Mouse (Mus musculus) limb, embryonic 10.5 days (tissue): ENCODE measurements around the gene Pcdh9. TPM values are rescaled to one million over a fixed set of nuclear protein-coding genes. Genes with fewer than 3 reads are reported as not detected.

ENCODE experiments used
- DNase-seq: peaks from one replicate; pipeline ENCODE4 v3.0.0-alpha.2; 2017; ENCODE audit warnings: low spot score
- H3K27ac ChIP-seq: fragments of 300-500 bp; sonication (generic); 2 replicates; pipeline ENCODE4 v1.5.1; 2016; ENCODE audit warnings: mild to moderate bottlenecking
- H3K27me3 ChIP-seq: fragments of 300-500 bp; sonication (generic); 2 replicates; pipeline ENCODE4 v1.6.1; 2016; ENCODE audit warnings: low read depth, mild to moderate bottlenecking; ENCODE audit not compliant: poor library complexity, severe bottlenecking
- H3K36me3 ChIP-seq: fragments of 300-500 bp; sonication (generic); 2 replicates; pipeline ENCODE4 v1.6.1; 2016; ENCODE audit warnings: mild to moderate bottlenecking, moderate library complexity
- H3K4me1 ChIP-seq: fragments of 300-500 bp; sonication (generic); 2 replicates; pipeline ENCODE4 v1.6.1; 2016
- H3K4me3 ChIP-seq: fragments of 300-500 bp; sonication (generic); 2 replicates; pipeline ENCODE4 v1.5.1; 2016; ENCODE audit warnings: mild to moderate bottlenecking, moderate library complexity
- H3K9me3 ChIP-seq: fragments of 300-500 bp; sonication (generic); replicated peaks from 2 replicates; pipeline ENCODE4 v1.6.1; 2016; ENCODE audit warnings: mild to moderate bottlenecking
- WGBS: fragments of 180-500 bp; shearing (Covaris S2); methylation state at CpG from one replicate; pipeline ENCODE4 v1.1.7; 2016; 5-methylcytosine and 5-hydroxymethylcytosine counted together
- polyA plus RNA-seq: library from polyadenylated mRNA; unstranded; fragments of >200 nt; fragmentation: Nextera tagmentation; extraction: Ambion mirVana; gene quantifications from 2 replicates; pipeline ENCODE4 v1.2.1, GENCODE M21; 2016

Pcdh9 gene
- polyA plus RNA-seq, 1 experiment from 2014 or later, result 13.3 TPM

GRCm38 (mm10) chr14:93142076-93142475 is 748.4 kb downstream of the Pcdh9 start:
- Histone ChIP-seq H3K9me3 (no peaks in the 10 kb centered on the region), H3K4me1 (no peaks in the 10 kb centered on the region), H3K36me3 (no peaks in the 10 kb centered on the region), H3K4me3 (no peak overlapping the region), H3K27me3 (no peaks in the 10 kb centered on the region), H3K27ac (no peak overlapping the region)
- no peak for DNase-seq
- WGBS, result 90% methylated on average over 4 of the region's 4 CpGs

GRCm38 (mm10) chr14:93126993-93127392 is 763.5 kb downstream of the Pcdh9 start:
- H3K9me3 ChIP-seq, result no peaks in the 10 kb centered on the region
- no peak overlapping the region for H3K27ac ChIP-seq
- WGBS, result 87% methylated on average over 3 of the region's 3 CpGs
- no peaks in the 10 kb centered on the region for H3K4me1 ChIP-seq
- no peak overlapping the region for H3K4me3 ChIP-seq
- DNase-seq, result no peak
- H3K27me3 ChIP-seq, result no peaks in the 10 kb centered on the region
- H3K36me3 ChIP-seq, result no peaks in the 10 kb centered on the region

- no peaks in the 10 kb centered on the region for H3K9me3 ChIP-seq
- DNase-seq, result no peak
- no peaks in the 10 kb centered on the region for H3K36me3 ChIP-seq
- no peaks in the 10 kb centered on the region for H3K27me3 ChIP-seq
- H3K4me3 ChIP-seq, result no peak overlapping the region
- 70% methylated on average over 2 of the region's 2 CpGs for WGBS
- no peaks in the 10 kb centered on the region for H3K4me1 ChIP-seq
- H3K27ac ChIP-seq, result no peak overlapping the region
Measured at GRCm38 (mm10) chr14:93102755-93103154, 787.7 kb downstream of the Pcdh9 start.

- Histone ChIP-seq H3K27ac (no peak overlapping the region), H3K36me3 (no peaks in the 10 kb centered on the region), H3K4me1 (no peaks in the 10 kb centered on the region), H3K9me3 (no peaks in the 10 kb centered on the region), H3K4me3 (no peak overlapping the region), H3K27me3 (no peaks in the 10 kb centered on the region)
- WGBS, result 49% methylated on average over 2 of the region's 2 CpGs
- DNase-seq, result no peak
Measured at GRCm38 (mm10) chr14:93095081-93095480, 795.4 kb downstream of the Pcdh9 start.

- H3K9me3 ChIP-seq, result no peaks in the 10 kb centered on the region
Measured at GRCm38 (mm10) chr14:93092806-93093205, 797.7 kb downstream of the Pcdh9 start.

GRCm38 (mm10) chr14:93085646-93086045 is 804.8 kb downstream of the Pcdh9 start:
- Histone ChIP-seq H3K9me3 (no peaks in the 10 kb centered on the region), H3K36me3 (no peaks in the 10 kb centered on the region), H3K27ac (no peak overlapping the region), H3K27me3 (no peaks in the 10 kb centered on the region), H3K4me3 (no peak overlapping the region), H3K4me1 (peaks cover 12% of the 10 kb centered on the region; the same call in 1 of the 2 replicates)
- WGBS, result 86% methylated on average over 2 of the region's 2 CpGs
- DNase-seq, result no peak

More at GRCm38 (mm10) chr14:93092806-93093205, 797.7 kb downstream of the Pcdh9 start:
- no peak overlapping the region for H3K4me3 ChIP-seq
- H3K36me3 ChIP-seq, result no peaks in the 10 kb centered on the region
- H3K27ac ChIP-seq, result no peak overlapping the region
- WGBS, result 84% methylated on average over 4 of the region's 4 CpGs
- H3K27me3 ChIP-seq, result no peaks in the 10 kb centered on the region
- no peak for DNase-seq
- H3K4me1 ChIP-seq, result no peaks in the 10 kb centered on the region

GRCm38 (mm10) chr14:93083140-93083539 is 807.3 kb downstream of the Pcdh9 start:
- WGBS, result 32% methylated on average over 2 of the region's 2 CpGs
- DNase-seq, result no peak
- Histone ChIP-seq H3K36me3 (no peaks in the 10 kb centered on the region), H3K27me3 (no peaks in the 10 kb centered on the region), H3K27ac (no peak overlapping the region), H3K4me1 (peaks cover 13% of the 10 kb centered on the region; the same call in 1 of the 2 replicates), H3K9me3 (no peaks in the 10 kb centered on the region), H3K4me3 (no peak overlapping the region)

GRCm38 (mm10) chr14:93080910-93081309 is 809.6 kb downstream of the Pcdh9 start:
- no peak overlapping the region for H3K4me3 ChIP-seq
- WGBS, result 8% methylated on average over 2 of the region's 2 CpGs
- no peak overlapping the region for H3K27ac ChIP-seq
- H3K27me3 ChIP-seq, result no peaks in the 10 kb centered on the region
- peaks cover 13% of the 10 kb centered on the region; the same call in 1 of the 2 replicates for H3K4me1 ChIP-seq
- no peaks in the 10 kb centered on the region for H3K36me3 ChIP-seq
- no peak for DNase-seq
- no peaks in the 10 kb centered on the region for H3K9me3 ChIP-seq

GRCm38 (mm10) chr14:93075761-93076160 is 814.7 kb downstream of the Pcdh9 start:
- Histone ChIP-seq H3K27ac (no peak overlapping the region), H3K9me3 (no peaks in the 10 kb centered on the region), H3K36me3 (no peaks in the 10 kb centered on the region), H3K4me1 (peaks cover 3% of the 10 kb centered on the region; the same call in 1 of the 2 replicates), H3K27me3 (no peaks in the 10 kb centered on the region), H3K4me3 (no peak overlapping the region)
- DNase-seq, result no peak
- WGBS, result 81% methylated on average over 2 of the region's 2 CpGs

GRCm38 (mm10) chr14:93072346-93072745 is 818.1 kb downstream of the Pcdh9 start:
- H3K27ac ChIP-seq, result no peak overlapping the region
- no peaks in the 10 kb centered on the region for H3K9me3 ChIP-seq
- H3K4me1 ChIP-seq, result no peaks in the 10 kb centered on the region
- no peaks in the 10 kb centered on the region for H3K27me3 ChIP-seq
- DNase-seq, result no peak
- H3K4me3 ChIP-seq, result no peak overlapping the region
- no peaks in the 10 kb centered on the region for H3K36me3 ChIP-seq
- WGBS, result 90% methylated on average over 5 of the region's 5 CpGs

- H3K27ac ChIP-seq, result no peak overlapping the region
- no peaks in the 10 kb centered on the region for H3K9me3 ChIP-seq
- 56% methylated on average over 4 of the region's 4 CpGs for WGBS
- H3K27me3 ChIP-seq, result no peaks in the 10 kb centered on the region
- no peak for DNase-seq
- H3K4me3 ChIP-seq, result no peak overlapping the region
- no peaks in the 10 kb centered on the region for H3K36me3 ChIP-seq
- no peaks in the 10 kb centered on the region for H3K4me1 ChIP-seq
Measured at GRCm38 (mm10) chr14:93070140-93070539, 820.3 kb downstream of the Pcdh9 start.

GRCm38 (mm10) chr14:93067411-93068336 is 822.8 kb downstream of the Pcdh9 start:
- Histone ChIP-seq H3K4me1 (no peaks in the 10 kb centered on the region), H3K36me3 (no peaks in the 10 kb centered on the region), H3K27ac (no peak overlapping the region), H3K4me3 (no peak overlapping the region), H3K27me3 (no peaks in the 10 kb centered on the region), H3K9me3 (no peaks in the 10 kb centered on the region)
- no peak for DNase-seq
- 89% methylated on average over 5 of the region's 5 CpGs for WGBS

GRCm38 (mm10) chr14:93066732-93067410 is 823.6 kb downstream of the Pcdh9 start:
- H3K27me3 ChIP-seq, result no peaks in the 10 kb centered on the region
- no peak overlapping the region for H3K4me3 ChIP-seq
- WGBS, result 88% methylated on average over 8 of the region's 8 CpGs
- no peaks in the 10 kb centered on the region for H3K4me1 ChIP-seq
- DNase-seq, result no peak
- H3K9me3 ChIP-seq, result no peaks in the 10 kb centered on the region
- H3K36me3 ChIP-seq, result no peaks in the 10 kb centered on the region
- no peak overlapping the region for H3K27ac ChIP-seq
